Mouse (Mus musculus): ENCODE data around the gene Ccdc84.

GRCm38 (mm10) chr9:44373386-44373785, 45.0 kb downstream of the Ccdc84 start:
- TF ChIP-seq POLR2A (IDR thresholded peaks at IDR 0.05; ENCODE audit: control insufficient read depth, extremely low read depth, insufficient read depth, low read length, poor library complexity) (no peak), CTCF (IDR thresholded peaks at IDR 0.05; ENCODE audit: borderline replicate concordance, control insufficient read depth, extremely low read depth, insufficient read depth, low read length, poor library complexity) (no peak)
